Mouse (Mus musculus): ENCODE data around the gene Mus81. TPM values are rescaled to one million over a fixed set of nuclear protein-coding genes. Genes with fewer than 3 reads are reported as not detected.

Gene Mus81
- polyA plus RNA-seq, 1 experiment = 55.9 TPM

DNA sequence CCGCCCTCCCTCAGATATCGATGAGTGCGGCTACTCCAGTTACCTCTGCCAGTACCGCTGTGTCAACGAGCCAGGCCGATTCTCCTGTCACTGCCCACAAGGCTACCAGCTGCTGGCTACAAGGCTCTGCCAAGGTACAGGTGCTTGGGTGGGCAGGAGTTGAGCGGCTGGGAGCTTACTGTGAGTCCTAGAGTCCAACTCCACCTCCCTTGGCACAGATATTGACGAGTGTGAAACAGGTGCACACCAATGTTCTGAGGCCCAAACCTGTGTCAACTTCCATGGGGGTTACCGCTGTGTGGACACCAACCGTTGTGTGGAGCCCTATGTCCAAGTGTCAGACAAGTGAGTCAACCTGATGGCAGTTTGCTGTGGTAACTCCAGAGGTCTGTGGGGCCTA is 8.2 kb downstream of the Mus81 start:
- no peak for TF ChIP-seq CTCF (IDR thresholded peaks at IDR 0.05; ENCODE audit: control insufficient read depth, insufficient read depth, low read length)
- TF ChIP-seq POLR2A (IDR thresholded peaks at IDR 0.05; ENCODE audit: borderline replicate concordance, control insufficient read depth, low read depth, low read length) = no peak
- WGBS = 84% methylated on average over 10 of the region's 10 CpGs
- no peak overlapping the region for H3K4me3 ChIP-seq (replicated peaks; ENCODE audit: control insufficient read depth, low read depth, low read length)
- no peaks in the 10 kb centered on the region for H3K4me1 ChIP-seq (ENCODE audit: control insufficient read depth, insufficient read depth, low read length)
- H3K27ac ChIP-seq (ENCODE audit: control insufficient read depth, insufficient read depth, low read depth, low read length, poor library complexity) = no peak overlapping the region

DNA sequence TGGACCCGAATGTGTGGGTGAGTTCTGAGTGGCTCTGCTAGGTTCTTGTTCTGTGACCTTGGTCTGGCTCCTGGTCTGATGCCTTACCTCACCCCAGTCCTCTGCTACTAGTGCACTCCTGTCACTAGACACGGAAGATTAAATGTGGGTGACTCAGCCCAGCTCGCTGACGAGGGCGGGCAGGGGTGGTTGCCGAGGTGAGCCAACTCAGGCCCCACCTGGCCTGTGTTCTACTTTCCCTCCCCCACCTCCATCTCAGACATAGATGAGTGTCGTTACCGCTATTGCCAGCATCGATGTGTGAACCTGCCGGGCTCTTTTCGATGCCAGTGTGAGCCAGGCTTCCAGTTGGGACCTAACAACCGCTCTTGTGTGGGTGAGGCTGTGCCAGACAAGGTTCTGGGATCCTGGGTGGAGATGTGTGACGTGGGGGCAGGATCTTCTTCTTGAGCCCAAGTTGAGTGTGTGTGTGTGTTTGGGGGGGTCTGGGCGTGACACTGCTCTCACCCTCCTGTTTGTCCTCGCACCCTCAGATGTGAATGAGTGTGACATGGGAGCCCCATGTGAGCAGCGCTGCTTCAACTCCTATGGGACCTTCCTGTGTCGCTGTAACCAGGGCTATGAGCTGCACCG is 10.4 kb downstream of the Mus81 start:
- no peaks in the 10 kb centered on the region for H3K4me1 ChIP-seq (ENCODE audit: control insufficient read depth, insufficient read depth, low read length)
- H3K27ac ChIP-seq (ENCODE audit: control insufficient read depth, insufficient read depth, low read depth, low read length, poor library complexity) = no peak overlapping the region
- WGBS = 82% methylated on average over 18 of the region's 18 CpGs
- TF ChIP-seq CTCF (IDR thresholded peaks at IDR 0.05; ENCODE audit: control insufficient read depth, insufficient read depth, low read length) = no peak
- TF ChIP-seq POLR2A (IDR thresholded peaks at IDR 0.05; ENCODE audit: borderline replicate concordance, control insufficient read depth, low read depth, low read length) = no peak
- no peak overlapping the region for H3K4me3 ChIP-seq (replicated peaks; ENCODE audit: control insufficient read depth, low read depth, low read length)

DNA sequence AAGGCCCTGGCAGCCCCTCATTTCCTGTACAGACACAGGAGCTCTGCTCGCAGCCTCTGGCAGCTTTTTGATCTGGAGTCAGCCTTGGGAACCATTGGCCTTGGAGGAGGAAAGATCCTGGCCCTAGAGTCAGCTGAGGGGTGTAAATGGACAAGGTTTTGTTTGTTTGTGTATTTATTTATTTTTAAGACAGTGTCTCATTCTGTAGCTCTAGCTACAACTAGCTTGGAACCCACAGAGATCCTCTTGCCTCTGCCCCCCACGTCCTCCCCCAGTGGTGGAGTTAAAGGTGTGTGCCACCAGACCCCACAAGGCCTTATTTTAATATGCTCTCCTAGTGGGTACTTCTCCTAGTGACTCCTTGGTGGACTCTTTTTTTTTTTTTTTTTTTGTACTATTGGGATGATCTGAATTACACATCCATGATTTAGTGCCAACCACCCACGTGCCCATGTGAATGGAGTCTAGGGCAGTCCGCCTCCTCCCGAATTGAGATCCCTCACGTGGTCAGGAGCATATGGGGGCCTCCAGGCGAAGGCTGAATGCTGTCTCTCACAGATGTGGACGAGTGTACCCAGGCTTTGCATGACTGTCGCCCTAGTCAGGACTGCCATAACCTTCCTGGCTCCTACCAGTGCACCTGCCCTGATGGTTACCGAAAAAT is 11.1 kb downstream of the Mus81 start:
- TF ChIP-seq POLR2A (IDR thresholded peaks at IDR 0.05; ENCODE audit: borderline replicate concordance, control insufficient read depth, low read depth, low read length) = no peak
- TF ChIP-seq CTCF (IDR thresholded peaks at IDR 0.05; ENCODE audit: control insufficient read depth, insufficient read depth, low read length) = no peak
- no peak overlapping the region for H3K4me3 ChIP-seq (replicated peaks; ENCODE audit: control insufficient read depth, low read depth, low read length)
- 80% methylated on average over 10 of the region's 10 CpGs for WGBS
- H3K4me1 ChIP-seq (ENCODE audit: control insufficient read depth, insufficient read depth, low read length) = no peaks in the 10 kb centered on the region
- no peak overlapping the region for H3K27ac ChIP-seq (ENCODE audit: control insufficient read depth, insufficient read depth, low read depth, low read length, poor library complexity)

DNA sequence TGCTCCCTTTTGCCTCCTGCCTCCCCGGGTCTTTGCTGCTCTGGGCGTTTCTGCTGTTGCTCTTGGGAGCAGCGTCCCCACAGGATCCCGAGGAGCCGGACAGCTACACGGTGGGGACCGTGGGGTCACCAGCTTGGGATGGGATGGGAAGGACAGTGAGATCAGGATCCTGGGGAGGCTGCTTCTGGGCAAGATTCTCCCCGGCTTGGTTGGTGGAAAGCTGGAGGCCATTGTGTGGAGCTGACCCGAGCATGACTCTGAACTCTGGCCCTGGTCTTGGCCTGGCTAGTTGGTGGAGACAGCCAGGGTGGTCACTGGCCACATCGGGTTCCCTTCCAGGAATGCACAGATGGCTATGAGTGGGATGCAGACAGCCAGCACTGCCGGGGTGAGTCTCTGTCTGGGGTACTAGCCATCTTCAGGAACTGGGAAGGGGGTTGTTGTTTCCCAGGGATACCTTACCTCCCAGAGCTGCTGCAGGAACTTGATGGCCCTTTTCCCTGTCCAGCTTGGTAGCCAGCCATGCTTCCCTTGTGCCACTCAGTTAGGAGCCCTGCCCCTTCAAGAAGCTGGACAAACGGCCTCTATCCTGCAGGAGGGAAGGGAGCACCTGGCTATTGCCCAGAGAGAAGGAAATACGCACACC is 13.0 kb downstream of the Mus81 start:
- no peak overlapping the region for H3K4me3 ChIP-seq (replicated peaks; ENCODE audit: control insufficient read depth, low read depth, low read length)
- H3K4me1 ChIP-seq (ENCODE audit: control insufficient read depth, insufficient read depth, low read length) = no peaks in the 10 kb centered on the region
- TF ChIP-seq POLR2A (IDR thresholded peaks at IDR 0.05; ENCODE audit: borderline replicate concordance, control insufficient read depth, low read depth, low read length) = no peak
- TF ChIP-seq CTCF (IDR thresholded peaks at IDR 0.05; ENCODE audit: control insufficient read depth, insufficient read depth, low read length) = no peak
- 68% methylated on average over 13 of the region's 13 CpGs for WGBS
- H3K27ac ChIP-seq (ENCODE audit: control insufficient read depth, insufficient read depth, low read depth, low read length, poor library complexity) = no peak overlapping the region

DNA sequence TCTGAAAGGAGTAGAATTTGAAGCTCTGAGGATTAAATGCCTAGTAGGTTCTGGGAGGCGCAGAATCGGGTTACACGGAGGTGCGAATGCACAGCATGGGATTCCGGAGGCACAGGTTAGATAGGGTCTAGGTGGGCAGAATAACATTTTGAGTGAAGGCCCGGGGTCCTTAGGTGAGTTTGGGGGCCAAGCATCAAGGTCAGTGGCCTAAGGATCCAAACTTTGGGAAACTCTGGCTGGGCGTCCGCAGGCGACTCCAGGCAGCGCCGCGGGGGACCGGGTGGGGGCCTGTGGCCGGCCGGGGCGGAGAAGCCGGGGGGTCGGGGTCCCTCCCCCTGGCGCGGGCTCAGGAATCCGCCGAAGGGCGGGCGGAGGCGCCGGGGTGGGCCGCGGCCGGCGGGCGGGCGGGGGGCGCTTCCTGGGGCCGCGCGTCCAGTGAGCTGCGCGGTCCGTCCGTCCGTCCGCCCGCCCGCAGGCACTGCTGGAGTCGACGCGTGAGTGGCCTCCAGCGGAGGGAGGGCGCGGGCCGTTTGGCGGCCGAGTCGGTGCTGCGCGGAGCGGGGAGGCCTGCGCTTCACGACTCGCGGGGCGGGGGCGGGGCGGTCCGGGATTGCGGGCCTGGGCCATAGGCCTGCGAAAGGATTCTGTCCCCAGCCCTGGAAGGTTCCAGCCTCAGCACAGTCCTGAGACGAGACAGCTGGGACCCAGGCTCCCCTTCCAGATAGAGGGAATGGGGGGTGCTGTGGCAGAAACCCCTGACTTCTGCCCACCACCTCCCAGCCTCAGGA is 13.7 kb downstream of the Mus81 start:
- TF ChIP-seq POLR2A (IDR thresholded peaks at IDR 0.05; ENCODE audit: borderline replicate concordance, control insufficient read depth, low read depth, low read length) (no peak), CTCF (IDR thresholded peaks at IDR 0.05; ENCODE audit: control insufficient read depth, insufficient read depth, low read length) (no peak)
- H3K27ac ChIP-seq (ENCODE audit: control insufficient read depth, insufficient read depth, low read depth, low read length, poor library complexity) = no peak overlapping the region

DNA sequence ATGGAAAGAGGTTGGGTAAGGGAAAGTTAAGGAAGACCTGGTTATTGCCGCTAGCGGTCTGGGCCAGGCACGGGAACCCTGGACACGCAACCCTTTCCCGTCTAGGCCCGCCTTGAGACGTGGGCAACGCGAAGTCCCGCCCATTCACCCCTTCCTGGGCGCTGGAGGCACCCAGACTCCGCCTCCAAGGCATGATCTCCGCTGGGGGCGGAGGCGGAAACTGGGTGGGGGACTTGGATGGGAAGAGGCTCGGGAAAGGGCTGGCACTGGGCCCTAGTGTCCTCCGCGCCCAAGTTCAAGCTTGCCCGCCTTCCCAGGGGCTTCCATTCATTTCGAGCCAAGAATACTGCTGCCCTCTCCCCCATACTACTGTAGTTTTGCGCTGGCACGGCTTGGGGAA is 14.5 kb downstream of the Mus81 start, which contains the start of gene Efemp2:
TSS of gene Efemp2 (plus strand) at position 235 of the 400 bp plus-strand sequence.
- Histone ChIP-seq H3K27ac (ENCODE audit: control insufficient read depth, insufficient read depth, low read depth, low read length, poor library complexity) (no peak within 1 kb of the TSS), H3K4me3 (replicated peaks; ENCODE audit: control insufficient read depth, low read depth, low read length) (no peak within 1 kb of the TSS), H3K4me1 (ENCODE audit: control insufficient read depth, insufficient read depth, low read length) (no peaks in the 10 kb centered on the region)
- WGBS = 18% methylated on average over 22 of the region's 22 CpGs
- peak; percentile 33; the same call in 1 of the 2 replicates for TF ChIP-seq POLR2A (IDR thresholded peaks at IDR 0.05; ENCODE audit: borderline replicate concordance, control insufficient read depth, low read depth, low read length)
- no peak for TF ChIP-seq CTCF (IDR thresholded peaks at IDR 0.05; ENCODE audit: control insufficient read depth, insufficient read depth, low read length)

More for the DNA sequence above, 13.7 kb downstream of the Mus81 start:
- H3K4me1 ChIP-seq (ENCODE audit: control insufficient read depth, insufficient read depth, low read length) = no peaks in the 10 kb centered on the region
- 3% methylated on average over 68 of the region's 68 CpGs for WGBS
- no peak overlapping the region for H3K4me3 ChIP-seq (replicated peaks; ENCODE audit: control insufficient read depth, low read depth, low read length)

DNA sequence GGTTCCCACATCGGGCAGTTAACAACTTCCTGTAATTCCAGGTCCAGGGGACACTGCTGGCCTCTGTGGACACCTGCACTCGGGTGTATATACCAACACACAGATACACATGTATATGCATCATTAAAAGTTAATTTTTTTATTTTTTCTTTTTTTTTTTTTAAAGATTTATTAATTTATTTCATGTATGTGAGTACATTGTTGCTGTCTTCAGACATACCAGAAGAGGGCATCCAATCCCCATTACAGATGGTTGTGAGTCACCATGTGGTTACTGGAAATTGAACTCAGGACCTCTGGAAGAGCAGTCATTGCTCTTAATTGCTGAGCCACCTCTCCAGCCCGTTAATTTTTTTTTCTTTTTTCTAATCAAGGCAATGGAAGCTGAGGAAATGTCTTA is 15.3 kb downstream of the Mus81 start:
- Histone ChIP-seq H3K4me1 (ENCODE audit: control insufficient read depth, insufficient read depth, low read length) (no peaks in the 10 kb centered on the region), H3K27ac (ENCODE audit: control insufficient read depth, insufficient read depth, low read depth, low read length, poor library complexity) (no peak overlapping the region), H3K4me3 (replicated peaks; ENCODE audit: control insufficient read depth, low read depth, low read length) (no peak overlapping the region)
- TF ChIP-seq POLR2A (IDR thresholded peaks at IDR 0.05; ENCODE audit: borderline replicate concordance, control insufficient read depth, low read depth, low read length) (no peak), CTCF (IDR thresholded peaks at IDR 0.05; ENCODE audit: control insufficient read depth, insufficient read depth, low read length) (no peak)
- WGBS = 64% methylated on average over 3 of the region's 3 CpGs

DNA sequence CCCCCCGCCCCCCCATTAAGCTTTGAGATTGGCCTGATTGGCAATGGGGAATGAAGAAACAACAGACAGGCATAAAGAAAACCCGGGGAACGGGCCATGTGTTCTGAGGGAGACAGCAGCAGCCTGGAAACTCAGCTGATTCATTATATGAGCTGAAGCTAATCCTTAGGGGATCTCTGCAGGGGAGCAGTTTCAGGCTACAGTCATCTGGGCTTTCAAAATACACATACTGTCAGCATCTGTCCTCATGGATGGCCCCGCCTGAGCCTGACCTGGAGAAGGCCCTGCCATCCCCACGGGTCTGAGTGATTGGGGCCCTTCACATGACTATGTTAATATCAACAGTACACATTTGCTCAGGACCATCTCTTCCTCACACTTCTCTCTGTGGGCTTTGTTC is 16.4 kb downstream of the Mus81 start:
- Histone ChIP-seq H3K4me3 (replicated peaks; ENCODE audit: control insufficient read depth, low read depth, low read length) (no peak overlapping the region), H3K4me1 (ENCODE audit: control insufficient read depth, insufficient read depth, low read length) (no peaks in the 10 kb centered on the region), H3K27ac (ENCODE audit: control insufficient read depth, insufficient read depth, low read depth, low read length, poor library complexity) (no peak overlapping the region)
- 66% methylated on average over 5 of the region's 5 CpGs for WGBS
- TF ChIP-seq CTCF (IDR thresholded peaks at IDR 0.05; ENCODE audit: control insufficient read depth, insufficient read depth, low read length) (no peak), POLR2A (IDR thresholded peaks at IDR 0.05; ENCODE audit: borderline replicate concordance, control insufficient read depth, low read depth, low read length) (no peak)

Measured in bone marrow, adult 2 months (tissue).